Mouse (Mus musculus): ENCODE results near the gene Stau1. TPM values are rescaled to one million over a fixed set of nuclear protein-coding genes. Genes with fewer than 3 reads are reported as not detected.

Stau1 gene
- 101 TPM for polyA plus RNA-seq (2017; shearing (Covaris generic))

DNA sequence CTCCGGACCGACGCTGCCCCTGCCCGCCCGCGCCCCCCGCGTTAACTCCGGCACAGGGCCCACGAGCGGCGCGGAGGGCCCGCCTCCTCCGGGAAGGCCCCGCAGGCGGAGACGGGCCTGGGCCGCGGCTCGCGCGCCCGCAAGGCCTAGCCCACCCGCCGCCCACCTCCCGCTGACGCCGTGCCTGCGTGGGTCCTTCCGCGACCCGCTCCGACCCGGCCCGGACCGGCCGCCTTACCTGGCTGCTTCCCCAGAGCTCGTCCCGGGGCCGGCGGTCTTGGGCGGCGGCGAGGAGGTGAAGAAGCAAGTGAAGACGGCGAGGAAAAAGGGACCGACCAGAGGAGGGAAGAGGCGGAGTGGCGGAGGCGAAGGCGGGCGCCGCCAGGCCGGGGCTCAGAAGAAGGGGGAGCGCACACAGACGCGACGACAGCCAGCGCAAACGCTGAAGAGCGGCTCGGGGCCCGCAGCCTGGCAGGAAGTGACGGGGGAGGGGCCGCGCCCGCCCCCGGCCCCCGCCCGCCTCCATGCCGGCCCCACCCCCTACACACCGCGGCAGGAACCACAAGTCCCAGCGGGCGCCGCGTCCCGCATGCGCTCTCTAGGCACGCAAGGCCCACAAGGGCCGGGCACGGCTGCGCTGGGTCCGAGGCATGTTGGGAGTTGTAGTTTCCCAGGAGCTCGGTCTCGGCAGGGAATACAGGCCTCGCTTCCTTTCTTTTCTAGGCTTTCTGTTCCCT, at the start of gene Stau1:
Gene Stau1, minus strand, starts transcription at position 504 of the 737 bp plus-strand sequence.

DNA sequence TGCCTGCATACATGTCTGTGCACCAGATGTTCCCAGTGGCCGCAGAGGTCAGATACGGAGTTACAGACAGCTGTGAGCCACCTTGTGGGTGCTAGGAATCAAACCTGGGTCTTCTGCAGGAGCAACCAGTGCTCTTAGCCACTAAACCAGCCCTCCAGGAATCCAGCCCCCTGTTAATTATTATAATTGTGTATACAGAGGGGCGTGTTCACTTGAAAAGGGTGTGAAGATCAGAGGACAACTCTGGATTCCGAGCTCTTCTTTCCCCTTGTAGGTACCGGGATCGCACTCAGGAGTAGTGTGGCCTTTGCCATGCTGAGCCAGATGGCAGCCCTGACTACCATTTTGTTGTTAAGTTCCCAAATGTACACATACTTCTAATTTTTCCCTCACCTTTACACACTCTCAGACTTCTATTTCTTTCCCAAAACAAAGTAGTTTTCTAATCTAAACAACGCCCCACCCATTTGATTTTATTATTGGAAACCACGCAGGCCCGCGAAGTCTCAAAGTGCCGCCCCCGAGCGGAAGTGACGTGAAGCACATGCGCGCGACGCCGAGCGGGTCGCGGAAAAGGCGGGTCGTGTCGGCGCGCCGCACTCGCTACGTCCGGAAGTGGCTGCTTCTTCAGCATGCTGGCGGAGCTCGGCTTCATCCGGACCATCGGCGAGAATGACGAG, 18.7 kb upstream of the Stau1 start, which contains the start of gene Ddx27:
Gene Ddx27, plus strand, starts transcription at position 492 of the 680 bp plus-strand sequence.

GRCm38 (mm10) chr2:166905711-166906522, 90.2 kb downstream of the Stau1 start, which contains the start of gene Cse1l:
Gene Cse1l, plus strand, starts transcription at chr2:166906040.

Other genes starting within 250 kb of the Stau1 start
- 1.1 TPM for gene Trp53rkb, start 203.8 kb downstream of the Stau1 start, polyA plus RNA-seq (2017; shearing (Covaris generic))
- 5.4 TPM for gene Arfgef2, start 190.7 kb downstream of the Stau1 start, polyA plus RNA-seq (2017; shearing (Covaris generic))
- 89.4 TPM for gene Cse1l, start 90.3 kb downstream of the Stau1 start, polyA plus RNA-seq (2017; shearing (Covaris generic))
- 94.6 TPM for gene Ddx27, start 18.9 kb upstream of the Stau1 start, polyA plus RNA-seq (2017; shearing (Covaris generic))
- 64.2 TPM for gene Znfx1, start 66.7 kb upstream of the Stau1 start, polyA plus RNA-seq (2017; shearing (Covaris generic))
- 1.1 TPM for gene Kcnb1, start 193.9 kb upstream of the Stau1 start, polyA plus RNA-seq (2017; shearing (Covaris generic))
- 0.50 TPM for gene Ptgis, start 244.3 kb upstream of the Stau1 start, polyA plus RNA-seq (2017; shearing (Covaris generic))

All from inflammation-experienced regulatory T-cells, adult 16 weeks (primary cell).